In genomic region chr3:105483651-105484052, GRCm38 (mm10) we compare ENCODE assay signal across 16 mouse cellular contexts. TPM values are rescaled to one million over a fixed set of nuclear protein-coding genes. Genes with fewer than 3 reads are reported as not detected.
A peak's percentile ranks its signal among the peaks of the same experiment; 100 is the strongest.
DNase-seq lines count a peak whose midpoint lies in the region; ATAC-seq and TF ChIP-seq lines count a peak whose summit lies in the region.
"Had no signal": no experiment of that assay in that cellular context is flagged by ENCODE, and none has a peak within 500 bp of the region (broad histone marks: within the 10 kb centered on the region; RNA-seq: fewer than 3 reads in every experiment).

No protein-coding gene starts in this region.

- H3K36me3 ChIP-seq in hindbrain, embryonic 15.5 days = no peaks in the 10 kb centered on the region
- no peaks in the 10 kb centered on the region for H3K36me3 ChIP-seq in neural tube, embryonic 15.5 days
- no peaks in the 10 kb centered on the region for H3K36me3 ChIP-seq in lung, postnatal 0 days (ENCODE audit: insufficient read depth, low read length)
- H3K36me3 ChIP-seq: heart, embryonic 12.5 days had no signal

- H3K9me3 ChIP-seq in hindbrain, embryonic 15.5 days = no peaks in the 10 kb centered on the region
- H3K9me3 ChIP-seq in neural tube, embryonic 15.5 days (replicated peaks) = no peaks in the 10 kb centered on the region
- no peaks in the 10 kb centered on the region for H3K9me3 ChIP-seq in lung, postnatal 0 days (ENCODE audit: low read length)
- H3K9me3 ChIP-seq: heart, embryonic 12.5 days had no signal

- no peak overlapping the region for H3K4me3 ChIP-seq in hindbrain, embryonic 15.5 days
- H3K4me3 ChIP-seq in neural tube, embryonic 15.5 days (replicated peaks) = no peak overlapping the region
- H3K4me3 ChIP-seq in lung, postnatal 0 days (ENCODE audit: low read depth, low read length) = no peak overlapping the region
- H3K4me3 ChIP-seq: heart, embryonic 12.5 days; left cerebral cortex, adult 2 months had no signal

- peak; percentile 43; the same call in 1 of the 2 replicates for ATAC-seq in hindbrain, embryonic 15.5 days (ENCODE audit: low FRiP score, low read depth)
- peak; percentile 25; the same call in 1 of the 2 replicates for ATAC-seq in neural tube, embryonic 15.5 days (ENCODE audit: low FRiP score)
- no peak for ATAC-seq in lung, postnatal 0 days
- ATAC-seq: Patski had no signal

- TF ChIP-seq EP300 in lung, postnatal 0 days (IDR thresholded peaks at IDR 0.05) = no peak

- no peaks in the 10 kb centered on the region for H3K27me3 ChIP-seq in hindbrain, embryonic 15.5 days
- no peaks in the 10 kb centered on the region for H3K27me3 ChIP-seq in neural tube, embryonic 15.5 days (replicated peaks)
- H3K27me3 ChIP-seq in lung, postnatal 0 days (replicated peaks; ENCODE audit: insufficient read depth, low read length) = no peaks in the 10 kb centered on the region
- H3K27me3 ChIP-seq: Patski had no signal

- DNase-seq in cerebellum, adult 9-11 months = peak; percentile 11
- no peak for DNase-seq in cerebellum, adult 18-20 months
- DNase-seq in brain, embryonic 14.5 days (ENCODE audit: low read depth) = peak; percentile 76
- DNase-seq in heart, adult 8-10 months (ENCODE audit: low spot score) = no peak
- no peak for DNase-seq in lung, postnatal 0 days (ENCODE audit: low spot score)
- no peak for DNase-seq in urinary bladder, postnatal 10 days (ENCODE audit: low spot score)
- DNase-seq: cerebellum, adult 9-10 months; gastrocnemius, postnatal 25 days; kidney, adult 2 months; lung, embryonic 14.5 days had no signal

- no peak overlapping the region for H3K9ac ChIP-seq in hindbrain, embryonic 15.5 days
- H3K9ac ChIP-seq in neural tube, embryonic 15.5 days (replicated peaks) = no peak overlapping the region
- no peak overlapping the region for H3K9ac ChIP-seq in lung, postnatal 0 days (replicated peaks; ENCODE audit: low read depth)
- H3K9ac ChIP-seq: heart, embryonic 12.5 days; lung, embryonic 14.5 days had no signal

- H3K27ac ChIP-seq in hindbrain, embryonic 15.5 days (replicated peaks) = no peak overlapping the region
- H3K27ac ChIP-seq in neural tube, embryonic 15.5 days (replicated peaks) = no peak overlapping the region
- H3K27ac ChIP-seq in lung, postnatal 0 days (ENCODE audit: low read length) = no peak overlapping the region
- H3K27ac ChIP-seq: left cerebral cortex, adult 2 months had no signal

- peak overlapping the region; percentile 30; the same call in 1 of the 2 replicates for H3K4me2 ChIP-seq in hindbrain, embryonic 15.5 days
- peak overlapping the region; percentile 9; the same call in 1 of the 2 replicates for H3K4me2 ChIP-seq in neural tube, embryonic 15.5 days
- H3K4me2 ChIP-seq in lung, postnatal 0 days (replicated peaks; ENCODE audit: low read depth, low read length) = no peak overlapping the region
- H3K4me2 ChIP-seq: heart, embryonic 12.5 days; lung, embryonic 14.5 days had no signal

- peaks cover 40% of the 10 kb centered on the region for H3K4me1 ChIP-seq in hindbrain, embryonic 15.5 days (replicated peaks)
- peaks cover 42% of the 10 kb centered on the region for H3K4me1 ChIP-seq in neural tube, embryonic 15.5 days
- H3K4me1 ChIP-seq in lung, postnatal 0 days (ENCODE audit: insufficient read depth, low read depth, low read length) = no peaks in the 10 kb centered on the region

- TF ChIP-seq POLR2A in brain, embryonic 14.5 days (IDR thresholded peaks at IDR 0.05; ENCODE audit: borderline replicate concordance, extremely low read depth, insufficient read depth, insufficient read length, poor library complexity, severe bottlenecking) = no peak

- 34% methylated on average over 13 of the region's 13 CpGs for WGBS in hindbrain, embryonic 15.5 days
- 40% methylated on average over 13 of the region's 13 CpGs for WGBS in neural tube, embryonic 15.5 days
- WGBS in lung, postnatal 0 days = 55% methylated on average over 13 of the region's 13 CpGs

- no peak for TF ChIP-seq CTCF in brain, embryonic 14.5 days (IDR thresholded peaks at IDR 0.05; ENCODE audit: borderline replicate concordance, extremely low read depth, insufficient read depth, insufficient read length)
- TF ChIP-seq CTCF in lung, postnatal 0 days (IDR thresholded peaks at IDR 0.05) = no peak

RNA-seq across cellular contexts. Expression of gene Kcnd3, which starts 31.5 kb away (rescaled TPM):
- polyA plus RNA-seq in brain, embryonic 14.5 days (2012; rRNA removed) = 19.2 and 32.0 TPM in 2 replicates
- polyA plus RNA-seq in hindbrain, embryonic 15.5 days (2015; fragmentation: Nextera tagmentation; extraction: Ambion mirVana) = 10.0 and 10.4 TPM in 2 replicates
- polyA plus RNA-seq in neural tube, embryonic 15.5 days (2015; fragmentation: Nextera tagmentation; extraction: Ambion mirVana) = 8.1 and 8.2 TPM in 2 replicates
- total RNA-seq in heart, adult 8-10 months (2022) = 10 to 100 TPM; 10.1 to 14.5 (median 12.3) TPM
- 0.13 TPM in 2 replicates for polyA plus RNA-seq in lung, postnatal 0 days (2015; fragmentation: Nextera tagmentation; extraction: Ambion mirVana)
- total RNA-seq: CH12.LX had no signal

Comparison
In these comparisons a context has a peak if more than half of its experiments do, and no peak if none do; other contexts are left out.
1. DNase-seq: peak in cerebellum, adult 9-11 months (single experiment) and brain, embryonic 14.5 days (single experiment); none in cerebellum, adult 18-20 months (0 of 2), heart, adult 8-10 months (single experiment), lung, postnatal 0 days (single experiment) and urinary bladder, postnatal 10 days (single experiment).